Mouse (Mus musculus) heart, adult 2 months (tissue): ENCODE measurements around the gene Omt2b.

Experiments used
- CTCF ChIP-seq: fragments of 200-600 bp; IDR thresholded peaks from 2 replicates; pipeline ENCODE4 v1.8.1; 2022; ENCODE audit warnings: antibody characterized with exemption, mild to moderate bottlenecking, moderate library complexity
- POLR2A ChIP-seq: fragments of 200-500 bp; IDR thresholded peaks from 2 replicates; pipeline ENCODE4 v1.6.1; 2011; ENCODE audit warnings: mild to moderate bottlenecking, low read depth, low read length, control low read depth; ENCODE audit not compliant: insufficient read depth

GRCm38 (mm10) chr9:78355611-78356010, 28.2 kb downstream of the Omt2b start, which contains the start of gene Gsta2:
- TF ChIP-seq POLR2A (no peak), CTCF (no peak)
